Mouse (Mus musculus) spleen, adult 2 months (tissue): ENCODE measurements at regions not wholly inside any gene's neighbourhood (a gene's known extent, or its start where the extent isn't known, plus 50 kb on each side); places are given as distances from the start of the nearest gene placed in this dataset.
A peak's percentile ranks its signal among the peaks of the same experiment; 100 is the strongest.

Experiments
- DNase-seq, 2 experiments: peaks; one replicate each; pipeline versions ENCODE4 v3.0.0 to v3.0.0-alpha.2; 2012 to 2021; ENCODE audit warnings: low spot score in 2 of 2, low read depth in 1 of 2
- H3K27ac ChIP-seq: fragments of 200-500 bp; 2 replicates; pipeline ENCODE4 v1.5.1; 2012; ENCODE audit warnings: low read length, inconsistent platforms; ENCODE audit not compliant: insufficient read depth
- H3K27me3 ChIP-seq: fragments of 200-500 bp; 2 replicates; pipeline ENCODE4 v1.6.1; 2012; ENCODE audit warnings: mild to moderate bottlenecking, moderate library complexity, low read length, inconsistent platforms; ENCODE audit not compliant: control insufficient read depth, insufficient read depth
- H3K36me3 ChIP-seq: fragments of 200-500 bp; 2 replicates; pipeline ENCODE4 v1.6.1; 2012; ENCODE audit warnings: mild to moderate bottlenecking, low read length, inconsistent platforms; ENCODE audit not compliant: control insufficient read depth, insufficient read depth
- H3K4me1 ChIP-seq: fragments of 200-500 bp; 2 replicates; pipeline ENCODE4 v1.6.1; 2011; ENCODE audit warnings: inconsistent platforms; ENCODE audit not compliant: control insufficient read depth, insufficient read depth, insufficient read length
- H3K4me3 ChIP-seq: fragments of 200-500 bp; 2 replicates; pipeline ENCODE4 v1.5.1; 2011; ENCODE audit warnings: mild to moderate bottlenecking, inconsistent platforms; ENCODE audit not compliant: insufficient read depth, insufficient read length; ENCODE audit errors: extremely low read depth
- CTCF ChIP-seq: fragments of 200-500 bp; IDR thresholded peaks from 2 replicates; pipeline ENCODE4 v1.5.1; 2011; ENCODE audit warnings: mild to moderate bottlenecking, inconsistent platforms; ENCODE audit not compliant: insufficient read depth, insufficient read length, insufficient replicate concordance; ENCODE audit errors: extremely low read depth
- POLR2A ChIP-seq: fragments of 200-500 bp; IDR thresholded peaks from 2 replicates; pipeline ENCODE4 v1.6.1; 2011; ENCODE audit warnings: low read depth, low read length, inconsistent platforms
- WGBS: fragments of 180-500 bp; shearing (Covaris S2); methylation state at CpG from one replicate; pipeline ENCODE4 v1.1.7; 2018; 5-methylcytosine and 5-hydroxymethylcytosine counted together

- H3K36me3 ChIP-seq = no peaks in the 10 kb centered on the region
- no peak for TF ChIP-seq POLR2A
- TF ChIP-seq CTCF = no peak
- H3K27ac ChIP-seq = no peak overlapping the region
- no peak for DNase-seq
- H3K27me3 ChIP-seq = no peaks in the 10 kb centered on the region
- H3K4me1 ChIP-seq = no peaks in the 10 kb centered on the region
- H3K4me3 ChIP-seq = no peak overlapping the region
- WGBS = 87% methylated on average over 3 of the region's 3 CpGs
Observed at GRCm38 (mm10) chr2:9642411-9642810, 238.6 kb upstream of the 4930412O13Rik start.

GRCm38 (mm10) chr2:9646466-9646865 lies 234.6 kb upstream of the 4930412O13Rik start:
- 79% methylated on average over 3 of the region's 3 CpGs for WGBS
- no peak for DNase-seq
- H3K36me3 ChIP-seq = no peaks in the 10 kb centered on the region
- no peaks in the 10 kb centered on the region for H3K4me1 ChIP-seq
- no peak overlapping the region for H3K4me3 ChIP-seq
- H3K27me3 ChIP-seq = no peaks in the 10 kb centered on the region
- TF ChIP-seq CTCF (no peak), POLR2A (no peak)
- H3K27ac ChIP-seq = no peak overlapping the region

- H3K4me1 ChIP-seq = no peaks in the 10 kb centered on the region
- H3K27ac ChIP-seq = no peak overlapping the region
- no peak overlapping the region for H3K4me3 ChIP-seq
- WGBS = 69% methylated on average over 4 of the region's 4 CpGs
- TF ChIP-seq CTCF (no peak), POLR2A (no peak)
- H3K36me3 ChIP-seq = no peaks in the 10 kb centered on the region
- DNase-seq = no peak
- no peaks in the 10 kb centered on the region for H3K27me3 ChIP-seq
Observed at GRCm38 (mm10) chr2:9646963-9647362, 234.1 kb upstream of the 4930412O13Rik start.

- TF ChIP-seq POLR2A (no peak), CTCF (no peak)
- WGBS = 85% methylated on average over 1 of the region's 1 CpGs
- no peaks in the 10 kb centered on the region for H3K4me1 ChIP-seq
- no peaks in the 10 kb centered on the region for H3K27me3 ChIP-seq
- H3K27ac ChIP-seq = no peak overlapping the region
- H3K4me3 ChIP-seq = no peak overlapping the region
- DNase-seq = no peak
- no peaks in the 10 kb centered on the region for H3K36me3 ChIP-seq
Observed at GRCm38 (mm10) chr2:9650082-9650481, 231.0 kb upstream of the 4930412O13Rik start.

GRCm38 (mm10) chr2:9658880-9659279 lies 222.2 kb upstream of the 4930412O13Rik start:
- TF ChIP-seq POLR2A (no peak), CTCF (no peak)
- Histone ChIP-seq H3K27ac (no peak overlapping the region), H3K36me3 (no peaks in the 10 kb centered on the region), H3K27me3 (no peaks in the 10 kb centered on the region), H3K4me1 (no peaks in the 10 kb centered on the region), H3K4me3 (no peak overlapping the region)
- DNase-seq = no peak
- WGBS = 74% methylated on average over 4 of the region's 4 CpGs

- 91% methylated on average over 4 of the region's 4 CpGs for WGBS
- no peak for TF ChIP-seq POLR2A
- TF ChIP-seq CTCF = no peak
Observed at GRCm38 (mm10) chr2:9669621-9670020, 211.4 kb upstream of the 4930412O13Rik start.

GRCm38 (mm10) chr2:9681691-9682152 lies 199.3 kb upstream of the 4930412O13Rik start:
- DNase-seq = no peak
- Histone ChIP-seq H3K27ac (peak overlapping the region; percentile 36; the same call in 1 of the 2 replicates), H3K4me3 (no peak overlapping the region), H3K27me3 (no peaks in the 10 kb centered on the region), H3K36me3 (no peaks in the 10 kb centered on the region), H3K4me1 (no peaks in the 10 kb centered on the region)
- WGBS = 10% methylated on average over 7 of the region's 7 CpGs
- no peak for TF ChIP-seq POLR2A
- no peak for TF ChIP-seq CTCF

More at GRCm38 (mm10) chr2:9669621-9670020, 211.4 kb upstream of the 4930412O13Rik start:
- Histone ChIP-seq H3K4me1 (no peaks in the 10 kb centered on the region), H3K27me3 (no peaks in the 10 kb centered on the region), H3K36me3 (no peaks in the 10 kb centered on the region), H3K4me3 (no peak overlapping the region), H3K27ac (no peak overlapping the region)
- DNase-seq = no peak
